Mouse (Mus musculus): ENCODE results near the gene Ttn. TPM values are rescaled to one million over a fixed set of nuclear protein-coding genes. Genes with fewer than 3 reads are reported as not detected.

Ttn gene
- total and polyA plus RNA-seq, 3 experiments: under 0.01 to 0.03 TPM; not detected in 1

- Histone ChIP-seq H3K9ac (ENCODE audit: control insufficient read depth, low read depth, low read length, poor library complexity, severe bottlenecking) (peak overlapping the region; percentile 79), H3K36me3 (ENCODE audit: control insufficient read depth in 1 of 2, insufficient read depth in 2 of 2, low read length in 2 of 2) (peaks cover 5 to 29% of the 10 kb centered on the region in 2 experiments; a peak in 3 of 4 replicates), H3K79me2 (ENCODE audit: control insufficient read depth, insufficient read depth, low read length, poor library complexity) (peaks cover 38% of the 10 kb centered on the region), H3K4me3 (ENCODE audit: control insufficient read depth in 1 of 2, insufficient read depth in 1 of 2, low read depth in 2 of 2, low read length in 2 of 2) (peak overlapping the region; percentile 83 to 91), H3K27ac (ENCODE audit: control insufficient read depth, low read depth, low read length) (no peak overlapping the region; the same call in 1 of the 2 replicates), H3K27me3 (ENCODE audit: control insufficient read depth in 1 of 2, insufficient read depth in 2 of 2, low read length in 2 of 2) (no peaks in the 10 kb centered on the region), H3K4me1 (ENCODE audit: control insufficient read depth in 1 of 2, insufficient read depth in 2 of 2, low read length in 2 of 2) (peaks cover 4 to 16% of the 10 kb centered on the region in 2 experiments; a peak in 3 of 4 replicates), H3K9me3 (replicated peaks; ENCODE audit: insufficient read depth, low read length) (no peaks in the 10 kb centered on the region)
- no peak for TF ChIP-seq ZKSCAN1 (IDR thresholded peaks at IDR 0.05; ENCODE audit: low read depth, low read length)
- no peak for TF ChIP-seq GATA1 (IDR thresholded peaks at IDR 0.05; ENCODE audit: low read depth, low read length)
- no peak for TF ChIP-seq ETS1 (IDR thresholded peaks at IDR 0.05; ENCODE audit: low read depth, low read length)
- DNase-seq (ENCODE audit: low read depth, low spot score): no peak
Measured at GRCm38 (mm10) chr2:76675451-76675850, 306.9 kb downstream of the Ttn start.

DNA sequence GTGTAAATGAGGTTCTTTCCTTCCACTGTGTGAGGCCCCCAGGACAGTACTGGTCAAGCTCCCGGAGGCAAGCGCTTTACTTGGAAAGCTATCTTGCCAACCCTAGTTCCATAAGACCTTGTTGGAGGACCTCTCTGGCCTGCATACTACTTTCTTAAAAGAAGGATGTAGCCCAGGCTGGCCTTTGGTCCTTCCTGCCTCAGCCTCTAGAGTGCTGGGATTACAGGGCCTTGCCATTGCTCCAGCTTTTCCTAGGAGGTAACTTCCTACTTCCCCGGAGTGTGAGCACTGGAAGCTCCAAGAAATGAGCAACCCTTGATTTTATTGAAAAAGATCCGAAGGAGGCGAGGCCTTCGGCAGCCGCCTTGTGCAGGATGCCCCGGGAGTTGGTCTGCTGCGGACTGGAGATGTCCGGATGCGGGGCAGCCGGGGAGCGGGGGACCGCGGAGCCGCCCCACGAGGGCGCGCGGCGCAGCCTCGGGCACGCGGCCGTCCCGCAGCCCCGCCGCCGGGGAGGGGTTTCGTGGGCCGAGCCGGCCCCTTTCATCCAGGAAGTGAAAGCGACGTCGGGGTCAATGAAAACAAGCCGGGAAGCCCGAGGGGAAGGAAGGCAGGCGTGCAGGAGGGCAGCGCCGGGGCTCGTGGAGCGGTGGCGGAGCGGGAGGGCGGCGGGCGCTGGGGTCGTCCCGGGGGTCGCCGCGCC, 307.5 kb downstream of the Ttn start, which contains the start of gene Plekha3:
Gene Plekha3, plus strand, starts transcription at position 557 of the 703 bp plus-strand sequence.
- DNase-seq (ENCODE audit: low read depth, low spot score): peak; percentile 78
- TF ChIP-seq ETS1 (IDR thresholded peaks at IDR 0.05; ENCODE audit: low read depth, low read length) (no peak), MAZ (IDR thresholded peaks at IDR 0.05; ENCODE audit: low read depth, low read length) (0 out of 2 replicates have a peak, but pooled peaks have one; percentile 29), NRF1 (IDR thresholded peaks at IDR 0.05; ENCODE audit: insufficient read depth, low read depth, low read length, poor library complexity, severe bottlenecking) (peak; percentile 29; the same call in 1 of the 2 replicates), TCF12 (IDR thresholded peaks at IDR 0.05; ENCODE audit: low read depth, low read length) (0 out of 2 replicates have a peak, but pooled peaks have one; percentile 15), ZKSCAN1 (IDR thresholded peaks at IDR 0.05; ENCODE audit: low read depth, low read length) (peak; percentile 13; the same call in 1 of the 2 replicates), MAX (IDR thresholded peaks at IDR 0.05; ENCODE audit: low read length) (peak; percentile 60), SIN3A (IDR thresholded peaks at IDR 0.05; ENCODE audit: low read length) (peak; percentile 55), GABPA (IDR thresholded peaks at IDR 0.05; ENCODE audit: low read depth, low read length) (no peak), SMC3 (IDR thresholded peaks at IDR 0.05; ENCODE audit: low read depth, low read length) (no peak), NELFE (IDR thresholded peaks at IDR 0.05; ENCODE audit: low read depth, low read length) (peak; percentile 78; the same call in 1 of the 2 replicates), JUND (IDR thresholded peaks at IDR 0.05; ENCODE audit: low read depth, low read length) (no peak), KAT2A (conservative IDR thresholded peaks at IDR 0.05; ENCODE audit: low read depth, low read length) (no peak; the same call in 1 of the 2 replicates), POLR2AphosphoS2 (IDR thresholded peaks at IDR 0.05; ENCODE audit: low read length) (peak; percentile 60; the same call in 1 of the 2 replicates), MXI1 (IDR thresholded peaks at IDR 0.05; ENCODE audit: low read depth, low read length) (peak; percentile 83), RCOR1 (IDR thresholded peaks at IDR 0.05; ENCODE audit: low read depth, low read length) (no peak), USF1 (IDR thresholded peaks at IDR 0.05; ENCODE audit: low read depth, low read length) (no peak), HCFC1 (IDR thresholded peaks at IDR 0.05; ENCODE audit: low read depth, low read length) (peak; percentile 79), UBTF (IDR thresholded peaks at IDR 0.05; ENCODE audit: borderline replicate concordance, insufficient read depth, low read depth, low read length) (0 out of 2 replicates have a peak, but pooled peaks have one; percentile 58), ELF1 (IDR thresholded peaks at IDR 0.05; ENCODE audit: low read depth, low read length) (peak; percentile 74), POLR2A (IDR thresholded peaks at IDR 0.05; ENCODE audit: control insufficient read depth in 1 of 2, insufficient read depth in 1 of 2, low read depth in 1 of 2, low read length in 2 of 2, poor library complexity in 1 of 2) (peak; percentile 75 to 77)
- peak within 1 kb of the TSS; percentile 83 to 94 for H3K4me3 ChIP-seq (ENCODE audit: control insufficient read depth in 1 of 2, insufficient read depth in 1 of 2, low read depth in 2 of 2, low read length in 2 of 2)
- peak within 1 kb of the TSS; percentile 79 for H3K9ac ChIP-seq (ENCODE audit: control insufficient read depth, low read depth, low read length, poor library complexity, severe bottlenecking)
- H3K27ac ChIP-seq (ENCODE audit: control insufficient read depth, low read depth, low read length): peak within 1 kb of the TSS; percentile 50
- H3K27me3 ChIP-seq (ENCODE audit: control insufficient read depth in 1 of 2, insufficient read depth in 2 of 2, low read length in 2 of 2): no peaks in the 10 kb centered on the region
- peaks cover under 1 to 29% of the 10 kb centered on the region in 2 experiments; a peak in 3 of 4 replicates for H3K36me3 ChIP-seq (ENCODE audit: control insufficient read depth in 1 of 2, insufficient read depth in 2 of 2, low read length in 2 of 2)
- no peaks in the 10 kb centered on the region for H3K9me3 ChIP-seq (replicated peaks; ENCODE audit: insufficient read depth, low read length)
- peaks cover 4 to 16% of the 10 kb centered on the region in 2 experiments; a peak in 3 of 4 replicates for H3K4me1 ChIP-seq (ENCODE audit: control insufficient read depth in 1 of 2, insufficient read depth in 2 of 2, low read length in 2 of 2)
- H3K79me2 ChIP-seq (ENCODE audit: control insufficient read depth, insufficient read depth, low read length, poor library complexity): peaks cover 38% of the 10 kb centered on the region

All from MEL (cell line).